In genomic region chr8:83389316-83390005, GRCm38 (mm10) we compare ENCODE assay signal across 8 mouse cellular contexts. TPM values are rescaled to one million over a fixed set of nuclear protein-coding genes. Genes with fewer than 3 reads are reported as not detected.
A peak's percentile ranks its signal among the peaks of the same experiment; 100 is the strongest.
DNase-seq lines count a peak whose midpoint lies in the region; ATAC-seq and TF ChIP-seq lines count a peak whose summit lies in the region.
"Had no signal": no experiment of that assay in that cellular context is flagged by ENCODE, and none has a peak within 500 bp of the region (broad histone marks: within the 10 kb centered on the region; RNA-seq: fewer than 3 reads in every experiment).

Clgn (plus strand) TSS chr8:83389867.

- peak; percentile 83 for DNase-seq in R1 (ENCODE audit: low read depth, low spot score)
- peak; percentile 90 for DNase-seq in brain, embryonic 14.5 days (ENCODE audit: low read depth)
- DNase-seq in layer of hippocampus, postnatal 25 days (ENCODE audit: extremely low spot score in 1 of 2, low spot score in 1 of 2), result peak; percentile 65 to 70
- peak; percentile 49 for DNase-seq in lung, postnatal 10 days
- DNase-seq in right cerebral cortex, adult 18-20 months, result peak; percentile 83

- WGBS in hindbrain, embryonic 12.5 days, result 4% methylated on average over 41 of the region's 41 CpGs

- H3K4me1 ChIP-seq in hindbrain, embryonic 12.5 days, result peaks cover 6% of the 10 kb centered on the region

- no peaks in the 10 kb centered on the region for H3K36me3 ChIP-seq in hindbrain, embryonic 12.5 days

- TF ChIP-seq POLR2A in brain, embryonic 14.5 days (IDR thresholded peaks at IDR 0.05; ENCODE audit: borderline replicate concordance, extremely low read depth, insufficient read depth, insufficient read length, poor library complexity, severe bottlenecking), result peak; percentile 54; the same call in 1 of the 2 replicates

- H3K9ac ChIP-seq in hindbrain, embryonic 12.5 days, result peak within 1 kb of the TSS; percentile 67

- peak; percentile 93 for ATAC-seq in erythroid progenitor cell, adult 5-6 weeks (replicated peaks; ENCODE audit: low FRiP score, poor library complexity, severe bottlenecking)
- ATAC-seq in hindbrain, embryonic 12.5 days (ENCODE audit: low FRiP score), result peak; percentile 94

- H3K27me3 ChIP-seq in hindbrain, embryonic 12.5 days, result peaks cover 16% of the 10 kb centered on the region

- peak within 1 kb of the TSS; percentile 55 for H3K4me3 ChIP-seq in hindbrain, embryonic 12.5 days

- H3K4me2 ChIP-seq in hindbrain, embryonic 12.5 days (replicated peaks), result peak within 1 kb of the TSS; percentile 68

- no peak within 1 kb of the TSS for H3K27ac ChIP-seq in hindbrain, embryonic 12.5 days

- H3K9me3 ChIP-seq in hindbrain, embryonic 12.5 days (replicated peaks), result no peaks in the 10 kb centered on the region

- TF ChIP-seq CTCF in brain, embryonic 14.5 days (IDR thresholded peaks at IDR 0.05; ENCODE audit: borderline replicate concordance, extremely low read depth, insufficient read depth, insufficient read length), result no peak

RNA-seq across cellular contexts. Expression of gene Clgn, which starts in this region (rescaled TPM):
- polyA plus RNA-seq in brain, embryonic 14.5 days (2012; rRNA removed), result 5.0 and 7.1 TPM in 2 replicates
- total RNA-seq in erythroid progenitor cell, adult 5-6 weeks (2015; ENCODE audit: low replicate concordance), result 5.8 and 8.0 TPM in 2 replicates
- total RNA-seq in erythroid progenitor cell, adult 5-6 weeks (2017; ENCODE audit: low replicate concordance), result 4.9 and 10.9 TPM in 2 replicates
- polyA plus RNA-seq in hindbrain, embryonic 12.5 days (2016; fragmentation: Nextera tagmentation; extraction: Ambion mirVana), result 6.0 and 6.6 TPM in 2 replicates
- total RNA-seq in layer of hippocampus, postnatal 25 days (2021), result 1 to 10 TPM; 8.2 to 9.1 TPM
- total RNA-seq: liver, adult 2 months had no signal
- polyA plus RNA-seq: liver, adult 2 months had no signal
